Mouse (Mus musculus) thymus, postnatal 36 days (tissue): ENCODE data around the gene Gxylt2.

Experiments used
- DNase-seq, 2 experiments: peaks; one replicate each; pipeline ENCODE4 v3.0.0; 2022; ENCODE audit warnings: mixed read lengths in 2 of 2

The Gxylt2 gene

DNA sequence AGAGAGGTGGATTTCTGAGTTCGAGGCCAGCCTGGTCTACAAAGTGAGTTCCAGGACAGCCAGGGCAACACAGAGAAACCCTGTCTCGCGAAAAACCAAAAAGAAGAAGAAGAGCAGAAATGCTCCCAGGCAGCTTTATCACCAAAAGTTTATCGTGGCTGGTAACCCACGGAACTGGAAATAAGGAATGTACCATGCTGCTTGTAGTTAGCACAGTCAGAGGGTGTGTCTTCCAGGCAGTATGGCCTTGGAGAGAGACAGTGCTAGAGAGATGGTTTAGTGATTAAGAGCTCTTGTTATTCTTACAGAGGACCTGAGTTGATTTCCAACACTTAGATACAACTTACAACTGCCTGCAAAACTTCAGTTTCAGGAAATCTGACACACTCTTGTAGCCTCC, 146.5 kb downstream of the Gxylt2 start:
- no peak for DNase-seq
